Mouse (Mus musculus): ENCODE results near the gene Cyp4a32. TPM values are rescaled to one million over a fixed set of nuclear protein-coding genes. Genes with fewer than 3 reads are reported as not detected.
"Not testable (repeated sequence)": the region's sequence is repeated elsewhere in the genome, so short reads cannot be mapped to it uniquely, and the experiment has no call there.

The Cyp4a32 gene
- polyA plus RNA-seq, 2 experiments: not detected

DNA sequence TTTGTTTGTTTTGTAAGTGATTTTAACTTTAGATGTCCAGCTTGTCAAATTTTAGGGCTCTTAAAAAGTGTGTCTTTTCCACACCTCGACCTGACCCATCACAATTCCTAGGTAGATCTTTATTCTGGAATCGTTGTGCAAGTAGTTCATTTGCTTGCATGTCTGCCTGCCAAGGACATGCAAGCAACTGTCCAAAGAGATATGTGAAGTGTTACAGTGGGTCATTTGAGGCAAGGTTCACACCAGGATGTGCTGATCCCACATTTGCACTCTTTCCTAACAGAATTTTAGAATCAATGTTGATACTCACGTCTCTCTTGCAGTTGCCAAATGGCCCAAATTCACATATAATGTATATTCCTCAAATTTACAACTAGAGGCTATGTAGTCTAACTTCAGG lies 25.5 kb upstream of the Cyp4a32 start:
- 75% methylated on average over 3 of the region's 3 CpGs for WGBS
- Histone ChIP-seq H3K9ac (ENCODE audit: low read depth, low read length, severe bottlenecking) (no peak overlapping the region), H3K27ac (replicated peaks; ENCODE audit: low read depth, low read length) (no peak overlapping the region), H3K9me3 (ENCODE audit: control insufficient read depth, low read length) (no peaks in the 10 kb centered on the region), H3K4me2 (replicated peaks; ENCODE audit: low read depth, low read length, severe bottlenecking) (no peak overlapping the region), H3K27me3 (ENCODE audit: control insufficient read depth, insufficient read depth, low read length) (no peaks in the 10 kb centered on the region), H3K36me3 (ENCODE audit: control insufficient read depth, insufficient read depth, low read length) (no peaks in the 10 kb centered on the region), H3K4me1 (ENCODE audit: control insufficient read depth, insufficient read depth, low read length) (no peaks in the 10 kb centered on the region), H3K4me3 (replicated peaks; ENCODE audit: low read length) (no peak overlapping the region)
- no peak for DNase-seq (ENCODE audit: low spot score)
- no peak for ATAC-seq (ENCODE audit: low FRiP score, low read depth)
- no peak for TF ChIP-seq POLR2A (IDR thresholded peaks at IDR 0.05; ENCODE audit: borderline replicate concordance, extremely low read depth, insufficient read depth, insufficient read length)

DNA sequence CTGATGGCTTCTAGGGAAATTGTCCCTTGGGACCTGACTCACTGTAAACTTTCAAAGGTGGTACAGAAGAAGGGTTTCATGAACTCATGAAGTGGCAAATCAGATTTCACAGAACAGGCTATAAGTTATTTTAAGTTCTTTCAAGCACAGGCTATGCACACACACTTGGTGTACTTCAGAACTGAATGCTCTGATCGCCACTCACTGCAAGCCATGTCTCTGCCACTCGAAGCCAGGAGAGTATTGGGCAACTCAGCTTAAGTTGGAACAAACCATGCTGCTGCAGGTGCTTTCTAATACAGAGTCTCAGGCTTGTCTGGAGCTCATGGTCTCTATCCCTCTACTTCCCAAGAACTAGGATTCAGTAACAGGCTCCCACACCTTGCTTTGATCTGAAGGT lies 25.0 kb upstream of the Cyp4a32 start:
- Histone ChIP-seq H3K9me3 (ENCODE audit: control insufficient read depth, low read length) (no peaks in the 10 kb centered on the region), H3K9ac (ENCODE audit: low read depth, low read length, severe bottlenecking) (no peak overlapping the region), H3K4me2 (replicated peaks; ENCODE audit: low read depth, low read length, severe bottlenecking) (no peak overlapping the region), H3K4me1 (ENCODE audit: control insufficient read depth, insufficient read depth, low read length) (no peaks in the 10 kb centered on the region), H3K36me3 (ENCODE audit: control insufficient read depth, insufficient read depth, low read length) (no peaks in the 10 kb centered on the region), H3K27ac (replicated peaks; ENCODE audit: low read depth, low read length) (no peak overlapping the region), H3K4me3 (replicated peaks; ENCODE audit: low read length) (no peak overlapping the region), H3K27me3 (ENCODE audit: control insufficient read depth, insufficient read depth, low read length) (no peaks in the 10 kb centered on the region)
- TF ChIP-seq POLR2A (IDR thresholded peaks at IDR 0.05; ENCODE audit: borderline replicate concordance, extremely low read depth, insufficient read depth, insufficient read length): no peak
- ATAC-seq (ENCODE audit: low FRiP score, low read depth) (no peak), DNase-seq (ENCODE audit: low spot score) (no peak)
- WGBS: 69% methylated on average over 2 of the region's 2 CpGs

DNA sequence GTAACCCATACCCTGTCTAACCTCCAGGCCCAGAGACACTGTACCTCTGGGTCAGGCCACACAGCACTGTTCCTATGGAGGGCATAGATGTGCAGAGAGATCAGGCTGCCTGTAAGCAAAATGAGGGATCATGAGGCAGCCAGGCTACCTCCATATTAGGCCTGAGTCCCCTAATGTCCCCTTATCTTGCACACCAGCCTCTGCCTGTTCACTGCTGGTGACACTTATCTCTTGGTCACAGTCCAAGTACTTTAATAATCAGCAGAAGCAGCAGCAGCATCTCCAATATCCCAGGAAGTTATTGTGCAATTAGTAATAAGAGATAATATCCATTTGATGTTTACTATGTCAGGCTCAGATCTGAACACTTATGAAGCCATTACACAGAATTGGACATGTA lies 17.7 kb upstream of the Cyp4a32 start:
- Histone ChIP-seq H3K4me3 (replicated peaks; ENCODE audit: low read length) (no peak overlapping the region), H3K4me2 (replicated peaks; ENCODE audit: low read depth, low read length, severe bottlenecking) (no peak overlapping the region), H3K27ac (replicated peaks; ENCODE audit: low read depth, low read length) (no peak overlapping the region), H3K27me3 (ENCODE audit: control insufficient read depth, insufficient read depth, low read length) (no peaks in the 10 kb centered on the region), H3K9ac (ENCODE audit: low read depth, low read length, severe bottlenecking) (no peak overlapping the region), H3K4me1 (ENCODE audit: control insufficient read depth, insufficient read depth, low read length) (no peaks in the 10 kb centered on the region), H3K36me3 (ENCODE audit: control insufficient read depth, insufficient read depth, low read length) (no peaks in the 10 kb centered on the region), H3K9me3 (ENCODE audit: control insufficient read depth, low read length) (no peaks in the 10 kb centered on the region)
- DNase-seq (ENCODE audit: low spot score): no peak
- ATAC-seq (ENCODE audit: low FRiP score, low read depth): no peak
- no peak for TF ChIP-seq POLR2A (IDR thresholded peaks at IDR 0.05; ENCODE audit: borderline replicate concordance, extremely low read depth, insufficient read depth, insufficient read length)

DNA sequence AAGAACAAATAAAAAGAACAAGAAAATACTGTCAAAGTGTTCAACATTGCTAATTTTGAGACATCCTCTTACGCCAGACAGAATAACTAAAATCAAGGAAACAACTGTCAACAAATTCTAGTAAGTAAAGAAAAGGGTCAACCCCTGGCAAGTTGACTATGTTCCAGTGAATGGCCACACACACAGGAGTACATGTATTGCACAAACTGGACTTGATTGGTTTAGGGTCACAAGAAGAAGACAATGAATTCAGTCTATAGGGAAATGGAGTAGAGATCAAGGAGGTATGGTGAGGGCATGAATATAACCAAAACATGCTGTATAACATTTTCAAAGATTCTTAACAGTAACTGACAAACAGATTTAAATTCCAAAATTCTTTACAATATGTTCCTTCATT lies 4.4 kb upstream of the Cyp4a32 start:
- no peaks in the 10 kb centered on the region for H3K4me1 ChIP-seq (ENCODE audit: control insufficient read depth, insufficient read depth, low read length)
- H3K27me3 ChIP-seq (ENCODE audit: control insufficient read depth, insufficient read depth, low read length): no peaks in the 10 kb centered on the region
- DNase-seq (ENCODE audit: low spot score) (no peak), ATAC-seq (ENCODE audit: low FRiP score, low read depth) (no peak)
- no peak overlapping the region for H3K4me2 ChIP-seq (replicated peaks; ENCODE audit: low read depth, low read length, severe bottlenecking)
- TF ChIP-seq POLR2A (IDR thresholded peaks at IDR 0.05; ENCODE audit: borderline replicate concordance, extremely low read depth, insufficient read depth, insufficient read length): no peak
- H3K9me3 ChIP-seq (ENCODE audit: control insufficient read depth, low read length): no peaks in the 10 kb centered on the region
- H3K36me3 ChIP-seq (ENCODE audit: control insufficient read depth, insufficient read depth, low read length): no peaks in the 10 kb centered on the region
- H3K4me3 ChIP-seq (replicated peaks; ENCODE audit: low read length): no peak overlapping the region
- WGBS: 92% methylated on average over 1 of the region's 1 CpGs
- H3K27ac ChIP-seq (replicated peaks; ENCODE audit: low read depth, low read length): no peak overlapping the region
- no peak overlapping the region for H3K9ac ChIP-seq (ENCODE audit: low read depth, low read length, severe bottlenecking)

DNA sequence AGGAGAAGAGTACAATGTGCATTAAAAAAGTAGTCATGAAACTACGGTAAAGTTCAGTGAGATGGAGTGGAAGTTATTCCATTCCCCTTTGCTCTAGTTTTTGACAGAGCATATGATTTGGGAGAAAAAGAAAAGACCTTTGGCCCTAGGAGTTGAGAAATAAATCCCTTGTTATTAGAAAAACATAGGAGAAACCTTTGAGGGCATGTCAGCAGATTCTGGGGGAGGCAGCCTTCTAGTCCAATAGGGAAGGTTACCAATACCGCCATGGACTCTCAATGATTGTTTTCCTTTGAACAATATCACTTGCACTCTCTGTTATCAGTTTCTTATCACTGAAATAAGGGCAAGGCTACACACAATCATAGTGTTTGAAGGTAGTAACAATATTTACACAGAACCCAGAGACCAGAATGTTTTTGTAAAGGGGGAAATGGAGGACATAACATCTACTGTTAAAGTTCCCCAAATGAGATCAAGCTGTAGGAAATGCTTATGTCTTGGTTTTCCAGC lies 3.9 kb upstream of the Cyp4a32 start:
- 89% methylated on average over 2 of the region's 2 CpGs for WGBS
- Histone ChIP-seq H3K27ac (replicated peaks; ENCODE audit: low read depth, low read length) (no peak overlapping the region), H3K4me1 (ENCODE audit: control insufficient read depth, insufficient read depth, low read length) (no peaks in the 10 kb centered on the region), H3K36me3 (ENCODE audit: control insufficient read depth, insufficient read depth, low read length) (no peaks in the 10 kb centered on the region), H3K4me2 (replicated peaks; ENCODE audit: low read depth, low read length, severe bottlenecking) (no peak overlapping the region), H3K27me3 (ENCODE audit: control insufficient read depth, insufficient read depth, low read length) (no peaks in the 10 kb centered on the region), H3K9ac (ENCODE audit: low read depth, low read length, severe bottlenecking) (no peak overlapping the region), H3K9me3 (ENCODE audit: control insufficient read depth, low read length) (no peaks in the 10 kb centered on the region), H3K4me3 (replicated peaks; ENCODE audit: low read length) (no peak overlapping the region)
- DNase-seq (ENCODE audit: low spot score) (no peak), ATAC-seq (ENCODE audit: low FRiP score, low read depth) (no peak)
- TF ChIP-seq POLR2A (IDR thresholded peaks at IDR 0.05; ENCODE audit: borderline replicate concordance, extremely low read depth, insufficient read depth, insufficient read length): no peak

DNA sequence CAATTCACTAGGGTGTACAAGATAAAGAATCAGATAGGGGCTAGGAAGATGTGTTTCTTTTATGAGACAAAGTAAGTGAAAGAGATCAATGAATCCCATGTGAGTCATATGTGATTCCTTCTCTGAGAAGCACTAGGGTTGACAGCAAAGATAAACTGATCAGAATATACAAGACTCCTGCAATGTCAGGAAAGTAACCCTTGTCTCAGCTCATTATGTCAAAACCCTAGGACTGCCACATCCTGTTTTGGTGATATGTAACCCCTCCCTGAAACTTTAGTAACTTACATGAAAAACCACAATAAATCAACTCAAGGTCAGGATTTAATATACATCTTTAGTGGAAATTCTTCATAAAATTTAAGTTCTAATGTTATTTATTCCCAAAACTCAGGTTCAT lies 13.2 kb downstream of the Cyp4a32 start:
- Histone ChIP-seq H3K9ac (ENCODE audit: low read depth, low read length, severe bottlenecking) (no peak overlapping the region), H3K9me3 (ENCODE audit: control insufficient read depth, low read length) (no peaks in the 10 kb centered on the region), H3K4me3 (replicated peaks; ENCODE audit: low read length) (no peak overlapping the region), H3K36me3 (ENCODE audit: control insufficient read depth, insufficient read depth, low read length) (no peaks in the 10 kb centered on the region), H3K4me2 (replicated peaks; ENCODE audit: low read depth, low read length, severe bottlenecking) (no peak overlapping the region), H3K27me3 (ENCODE audit: control insufficient read depth, insufficient read depth, low read length) (no peaks in the 10 kb centered on the region), H3K4me1 (ENCODE audit: control insufficient read depth, insufficient read depth, low read length) (no peaks in the 10 kb centered on the region), H3K27ac (replicated peaks; ENCODE audit: low read depth, low read length) (no peak overlapping the region)
- DNase-seq (ENCODE audit: low spot score): no peak
- no peak for ATAC-seq (ENCODE audit: low FRiP score, low read depth)
- TF ChIP-seq POLR2A (IDR thresholded peaks at IDR 0.05; ENCODE audit: borderline replicate concordance, extremely low read depth, insufficient read depth, insufficient read length): no peak

DNA sequence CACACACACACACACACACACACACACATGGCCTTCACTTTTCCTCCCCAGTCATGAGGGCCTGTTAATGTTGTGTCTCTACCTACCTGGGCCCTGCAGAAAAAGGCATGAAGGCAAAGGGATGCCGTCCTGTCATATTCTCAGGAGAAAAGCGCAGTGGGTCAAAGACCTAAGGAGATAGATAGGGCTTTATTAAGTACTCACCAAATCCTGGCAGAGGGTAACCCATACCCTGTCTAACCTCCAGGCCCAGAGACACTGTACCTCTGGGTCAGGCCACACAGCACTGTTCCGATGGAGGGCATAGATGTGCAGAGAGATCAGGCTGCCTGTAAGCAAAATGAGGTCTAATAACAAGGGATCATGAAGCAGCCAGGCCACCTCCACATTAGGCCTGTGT lies 24.8 kb downstream of the Cyp4a32 start:
- H3K4me3 ChIP-seq (replicated peaks; ENCODE audit: low read length); H3K36me3 ChIP-seq (ENCODE audit: control insufficient read depth, insufficient read depth, low read length); H3K4me1 ChIP-seq (ENCODE audit: control insufficient read depth, insufficient read depth, low read length); H3K9me3 ChIP-seq (ENCODE audit: control insufficient read depth, low read length); H3K4me2 ChIP-seq (replicated peaks; ENCODE audit: low read depth, low read length, severe bottlenecking); H3K9ac ChIP-seq (ENCODE audit: low read depth, low read length, severe bottlenecking); ATAC-seq (ENCODE audit: low FRiP score, low read depth); DNase-seq (ENCODE audit: low spot score); H3K27ac ChIP-seq (replicated peaks; ENCODE audit: low read depth, low read length); H3K27me3 ChIP-seq (ENCODE audit: control insufficient read depth, insufficient read depth, low read length): not testable (repeated sequence)
- WGBS: 85% methylated on average over 3 of the region's 3 CpGs

Data from limb, embryonic 14.5 days (tissue).